Mouse (Mus musculus): ENCODE measurements around the gene Ntm. TPM values are rescaled to one million over a fixed set of nuclear protein-coding genes. Genes with fewer than 3 reads are reported as not detected.

Gene Ntm
- polyA plus RNA-seq, 2 experiments from 2014 or later, result not detected

DNA sequence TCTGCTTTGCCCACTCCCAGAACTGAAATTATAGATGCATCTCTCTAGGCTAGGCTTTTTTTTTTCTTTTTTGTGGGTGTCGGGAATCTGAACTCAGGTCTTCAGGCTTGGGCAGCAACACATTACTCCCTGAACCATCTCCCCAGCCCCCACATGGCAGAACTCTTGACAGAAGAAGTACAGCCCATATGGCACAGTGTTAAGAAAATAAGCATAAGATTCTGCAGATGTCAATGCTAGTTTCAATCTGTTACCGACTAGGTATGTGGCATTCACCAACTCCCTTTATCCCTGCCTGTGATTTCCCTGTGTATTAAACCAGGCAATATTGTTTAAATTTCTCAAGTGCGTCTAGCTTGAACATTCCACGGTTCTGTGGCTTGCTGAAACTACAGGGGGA is 166.7 kb downstream of the Ntm start:
- ATAC-seq, result no peak

DNA sequence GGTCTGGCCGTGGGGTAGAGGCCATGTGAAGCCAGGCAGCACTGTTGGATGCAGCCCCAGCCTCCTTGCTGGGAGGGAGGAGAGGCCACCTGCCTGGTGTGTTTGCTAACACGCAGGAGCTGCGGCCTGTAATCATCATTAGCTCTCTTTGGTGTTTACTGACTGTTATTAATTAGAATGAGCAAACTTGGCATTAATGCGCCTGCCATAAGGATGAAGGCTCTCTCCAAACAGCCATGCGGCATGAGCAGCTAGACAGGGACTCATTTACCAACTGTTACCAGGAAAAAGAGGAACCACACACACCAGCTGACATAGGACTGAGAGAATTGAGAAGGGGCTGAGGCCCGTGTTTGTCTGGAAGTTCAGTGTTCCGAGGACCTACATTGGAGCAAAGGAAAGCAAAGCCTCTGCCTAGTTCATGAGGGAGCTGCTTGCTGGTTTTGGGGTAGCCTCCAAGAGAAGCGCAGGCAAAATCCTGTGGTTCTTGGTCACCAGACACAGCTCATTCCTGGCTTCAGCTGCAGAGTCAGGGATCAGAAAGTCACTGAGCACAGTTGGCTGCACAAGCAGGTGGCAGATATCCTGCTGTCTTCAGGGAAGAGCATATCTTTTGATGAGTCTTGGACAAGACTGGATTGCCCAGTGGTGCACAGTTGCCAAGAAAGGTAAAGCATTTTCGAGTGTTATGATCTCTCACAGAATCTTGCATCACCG is 171.6 kb downstream of the Ntm start:
- ATAC-seq, result no peak

DNA sequence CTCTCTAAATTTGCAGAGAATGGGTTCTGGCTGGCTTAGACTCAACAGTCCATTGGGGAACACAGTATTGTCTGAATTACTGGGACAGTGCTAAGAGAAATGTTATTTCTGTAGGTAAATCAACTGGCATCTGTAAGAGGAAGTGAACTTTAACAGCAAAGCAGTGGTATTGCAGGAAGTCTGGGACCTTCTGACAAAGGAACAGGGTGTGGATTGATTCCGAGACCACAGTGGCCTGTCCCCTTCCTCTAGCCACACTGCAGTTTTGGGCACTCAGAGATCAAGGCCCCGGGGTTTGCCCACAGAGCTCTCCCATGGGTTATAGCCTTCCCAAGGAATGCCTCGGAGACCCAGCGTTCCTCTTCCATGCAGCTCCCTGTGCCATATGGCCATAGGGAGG is 172.9 kb downstream of the Ntm start:
- ATAC-seq, result no peak

DNA sequence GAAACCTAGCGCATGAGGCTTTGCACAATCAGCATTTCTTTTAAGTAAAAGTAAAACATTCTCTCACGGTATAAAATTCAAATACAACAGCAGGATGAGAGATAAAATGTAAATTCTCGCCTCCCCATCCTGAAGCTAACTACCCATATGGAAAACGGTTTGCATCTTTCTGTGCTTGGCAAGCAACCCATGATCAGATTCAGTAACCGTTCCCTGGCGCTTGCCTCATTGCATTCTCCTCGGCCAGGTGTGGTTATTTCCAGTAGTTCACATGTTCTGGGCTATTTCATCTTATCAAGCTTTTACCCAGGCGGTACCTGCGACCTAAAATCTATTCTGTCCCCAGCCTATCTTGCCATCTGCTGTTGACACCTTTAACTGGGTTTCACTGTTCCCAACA is 174.1 kb downstream of the Ntm start:
- no peak for ATAC-seq

DNA sequence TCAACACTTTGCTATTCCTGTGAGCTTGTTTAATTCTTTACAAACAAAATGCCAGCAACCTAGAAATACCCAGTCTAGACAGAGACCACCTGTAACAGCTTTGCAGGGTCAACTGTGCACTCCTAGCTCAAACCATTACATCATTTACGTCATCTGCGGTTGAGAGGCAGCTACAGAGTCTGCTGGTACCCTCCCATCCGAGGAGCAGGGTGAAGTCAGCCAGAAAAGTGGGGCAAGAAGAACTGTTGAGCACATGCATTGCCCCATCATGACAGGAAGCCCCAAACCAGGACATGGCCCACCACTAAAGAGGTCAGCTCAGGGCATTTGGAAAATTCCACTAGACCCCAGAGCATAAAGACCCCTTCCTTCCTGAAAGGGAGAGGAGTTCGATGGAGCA is 175.5 kb downstream of the Ntm start:
- ATAC-seq, result no peak

DNA sequence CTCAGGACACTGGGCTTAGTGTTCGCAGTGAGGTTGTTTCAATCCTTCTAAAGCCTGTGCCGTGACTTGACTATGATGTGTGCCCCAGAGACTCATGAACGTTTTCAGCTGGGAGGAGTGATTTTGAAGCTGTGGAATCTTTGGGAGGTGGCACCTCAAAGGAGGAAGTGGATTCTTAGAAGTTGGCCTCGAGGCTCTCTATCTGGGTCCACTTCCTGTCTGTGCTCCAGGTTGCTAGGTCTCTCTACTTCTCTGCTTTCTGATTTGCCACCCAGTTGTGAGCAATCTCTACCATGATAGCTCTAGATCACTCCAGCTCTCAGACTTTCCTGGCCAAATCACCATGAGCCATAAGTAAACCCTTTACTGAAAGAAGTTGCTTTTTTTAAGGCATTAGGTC is 180.2 kb downstream of the Ntm start:
- ATAC-seq, result no peak

DNA sequence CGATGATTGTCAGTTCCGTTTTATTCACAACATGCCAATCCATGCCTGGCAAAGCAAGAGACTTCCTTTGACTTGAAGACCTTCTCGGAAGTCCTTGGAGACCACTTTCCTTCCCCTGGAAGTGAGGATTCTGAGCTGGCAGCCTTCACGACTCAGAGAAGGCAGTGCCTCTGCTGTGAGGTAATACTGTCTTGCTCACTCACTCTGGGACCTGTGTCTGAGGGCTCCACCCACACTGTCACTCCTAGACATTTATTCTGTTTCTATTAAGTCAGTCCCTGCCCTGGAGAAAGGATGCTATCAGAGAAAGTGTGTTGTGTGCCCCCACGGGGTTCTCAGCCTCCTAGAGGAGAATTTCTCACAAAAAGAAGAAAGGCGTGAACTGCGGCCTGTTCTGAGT is 183.2 kb downstream of the Ntm start:
- no peak for ATAC-seq

DNA sequence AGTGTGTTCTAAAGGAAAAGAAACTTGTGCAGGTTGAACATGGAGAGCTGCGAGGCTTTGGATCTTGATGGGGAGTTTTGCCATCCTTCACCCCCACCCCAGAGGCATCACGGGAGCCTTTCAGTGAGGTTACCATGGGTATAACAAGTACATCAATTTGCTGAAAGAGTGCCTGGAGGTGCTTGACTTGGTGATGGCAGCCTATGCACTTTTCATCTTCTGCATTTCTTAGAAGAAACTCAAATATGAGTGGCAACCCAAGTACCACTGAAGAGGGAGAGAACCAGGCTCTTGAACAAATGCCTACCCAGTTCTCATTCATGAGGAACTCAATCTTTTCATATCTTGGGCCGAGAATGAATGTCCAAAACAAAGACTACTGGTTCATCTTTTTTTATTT is 186.0 kb downstream of the Ntm start:
- ATAC-seq, result no peak

DNA sequence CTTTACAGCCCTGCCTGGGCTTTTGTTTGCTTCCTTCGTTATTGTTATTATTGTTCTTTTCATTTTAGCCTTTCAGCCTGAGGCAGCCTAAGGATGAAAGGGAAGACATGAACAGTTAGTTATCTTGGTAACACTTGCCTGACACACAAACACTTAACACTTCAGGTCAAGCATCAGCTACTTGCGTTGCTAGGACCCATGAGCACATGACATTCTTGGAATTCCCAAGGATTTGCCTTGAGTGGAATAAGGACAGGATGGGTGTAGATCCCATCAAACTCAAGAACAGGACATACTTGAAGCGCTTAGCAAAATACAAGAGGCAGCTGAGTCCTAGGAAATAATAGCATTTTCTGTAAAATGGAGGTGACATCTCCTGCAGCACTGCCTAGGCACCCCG is 186.4 kb downstream of the Ntm start:
- ATAC-seq, result no peak

DNA sequence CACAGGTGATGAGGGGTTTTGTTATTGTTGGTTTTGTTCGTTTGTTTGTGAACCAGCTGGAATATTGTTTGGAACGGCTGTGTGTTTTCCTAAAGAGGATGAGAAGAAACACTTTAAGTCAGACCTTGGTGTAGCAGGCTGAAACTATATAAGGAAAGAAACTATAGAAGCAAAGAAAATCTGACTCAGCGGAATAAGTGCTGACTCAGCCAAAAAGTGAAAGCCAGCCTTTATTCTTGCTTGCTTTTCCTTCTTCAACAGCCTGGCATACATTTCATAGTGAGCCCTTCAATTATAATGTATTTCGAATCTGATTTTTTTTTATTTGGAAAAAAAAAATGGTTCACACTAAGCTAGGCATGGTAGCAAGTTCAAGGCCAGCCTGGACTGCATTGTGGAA is 186.9 kb downstream of the Ntm start:
- no peak for ATAC-seq

DNA sequence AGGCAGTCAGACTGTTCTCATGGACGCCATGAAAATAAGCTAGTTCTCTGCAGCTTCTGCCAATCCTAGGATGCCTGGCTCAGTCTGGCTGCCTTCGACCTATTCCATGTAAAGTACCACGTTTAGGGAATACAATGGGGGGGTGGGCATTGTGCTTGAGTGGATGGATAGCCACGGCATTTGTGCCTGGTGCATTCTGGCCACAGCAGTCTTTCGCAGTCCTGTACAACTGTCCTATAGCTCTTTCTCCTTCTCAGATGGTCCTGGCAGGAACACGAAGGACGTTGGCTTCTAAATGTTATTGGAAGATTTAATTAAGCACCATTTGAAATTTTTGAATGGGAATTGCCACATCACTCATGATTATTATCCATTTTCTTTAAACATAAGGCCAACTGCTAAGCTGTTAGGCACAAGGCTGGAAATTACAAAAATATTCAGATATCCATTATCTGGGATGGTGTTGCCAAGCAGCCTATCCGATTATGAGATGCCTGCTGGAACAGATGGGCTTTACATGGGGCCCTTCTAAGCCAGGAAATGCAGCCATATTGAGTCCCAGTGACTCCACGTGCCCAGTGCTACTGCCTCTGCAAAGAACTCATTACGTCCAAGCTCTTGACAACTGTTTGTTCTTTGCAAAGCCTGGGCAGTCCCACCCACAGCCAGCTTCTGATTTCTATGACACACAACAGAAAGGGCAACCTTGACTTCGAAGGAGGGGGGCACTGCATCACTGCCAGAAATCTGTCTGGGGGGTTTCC is 190.1 kb downstream of the Ntm start:
- ATAC-seq, result no peak

DNA sequence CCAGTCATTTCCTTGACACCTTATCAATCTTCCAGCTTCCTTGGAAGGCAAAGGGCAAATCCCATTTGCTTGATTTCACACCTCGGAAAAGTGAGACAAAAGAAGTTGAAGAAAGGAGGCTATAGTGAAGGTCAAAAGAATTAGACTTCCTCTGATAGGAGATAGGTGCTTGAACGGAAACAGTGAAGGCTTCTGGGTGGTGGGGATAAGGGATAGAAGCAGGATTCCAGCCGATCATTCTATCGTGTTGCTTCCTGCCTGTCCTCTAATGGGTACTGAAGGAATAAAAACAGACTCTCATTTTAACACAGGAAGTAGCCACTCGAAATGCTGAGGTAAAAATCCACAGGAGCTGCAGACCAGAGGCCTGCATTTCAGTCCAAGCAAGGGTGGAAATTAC is 191.1 kb downstream of the Ntm start:
- ATAC-seq, result no peak

DNA sequence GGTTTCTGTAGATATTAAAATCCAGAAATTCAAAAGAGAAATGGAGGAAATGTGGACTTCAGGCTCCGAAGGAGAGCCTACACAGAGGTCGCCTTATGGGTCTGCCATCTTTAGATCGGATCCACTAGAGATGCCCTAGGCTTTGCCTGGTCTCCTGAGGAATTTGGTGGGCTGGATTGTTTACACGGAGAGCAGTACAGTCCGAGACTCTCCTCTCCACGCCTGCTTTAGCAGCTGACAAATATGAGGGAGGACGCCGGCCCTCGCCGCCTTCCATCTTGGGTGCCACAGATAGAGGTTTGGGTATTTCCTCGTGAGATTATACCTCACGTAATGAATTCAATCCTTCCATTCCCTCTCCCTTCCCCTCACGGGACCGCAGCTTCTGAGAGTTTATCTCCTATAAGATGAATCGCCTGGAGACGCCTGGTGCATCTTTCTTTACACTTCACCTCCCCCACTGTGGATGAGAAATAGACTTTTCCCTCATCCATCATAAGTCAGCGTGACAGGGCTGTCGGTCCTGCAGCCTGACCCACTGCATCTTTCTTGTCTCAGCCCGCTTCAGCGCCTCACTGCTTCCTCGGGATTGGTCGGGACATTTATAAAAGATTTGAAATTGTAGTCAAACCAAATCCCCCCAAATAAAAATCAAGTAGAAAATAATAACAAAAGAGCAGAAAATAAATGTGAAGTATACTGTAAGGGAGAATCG is 191.7 kb downstream of the Ntm start:
- no peak for ATAC-seq

DNA sequence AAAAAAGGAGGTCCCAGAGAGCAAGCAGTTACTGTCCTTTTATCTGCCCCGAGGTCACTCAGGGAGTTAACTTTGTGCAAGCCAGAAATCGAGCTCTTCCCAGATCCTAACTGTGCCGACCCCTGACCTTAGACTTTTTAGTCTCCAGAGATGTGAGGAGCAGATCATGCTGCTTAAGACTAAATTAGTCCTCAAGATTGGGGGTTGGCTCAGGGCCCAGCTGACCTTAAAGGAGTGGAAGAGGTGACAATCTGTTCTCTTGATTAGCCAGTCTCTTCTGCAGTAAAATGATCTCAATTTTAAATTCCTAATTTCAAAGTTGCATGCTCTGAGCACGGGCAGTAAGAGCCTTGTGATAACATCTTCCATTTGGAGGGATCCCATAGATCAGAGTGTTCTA is 193.6 kb downstream of the Ntm start:
- no peak for ATAC-seq

DNA sequence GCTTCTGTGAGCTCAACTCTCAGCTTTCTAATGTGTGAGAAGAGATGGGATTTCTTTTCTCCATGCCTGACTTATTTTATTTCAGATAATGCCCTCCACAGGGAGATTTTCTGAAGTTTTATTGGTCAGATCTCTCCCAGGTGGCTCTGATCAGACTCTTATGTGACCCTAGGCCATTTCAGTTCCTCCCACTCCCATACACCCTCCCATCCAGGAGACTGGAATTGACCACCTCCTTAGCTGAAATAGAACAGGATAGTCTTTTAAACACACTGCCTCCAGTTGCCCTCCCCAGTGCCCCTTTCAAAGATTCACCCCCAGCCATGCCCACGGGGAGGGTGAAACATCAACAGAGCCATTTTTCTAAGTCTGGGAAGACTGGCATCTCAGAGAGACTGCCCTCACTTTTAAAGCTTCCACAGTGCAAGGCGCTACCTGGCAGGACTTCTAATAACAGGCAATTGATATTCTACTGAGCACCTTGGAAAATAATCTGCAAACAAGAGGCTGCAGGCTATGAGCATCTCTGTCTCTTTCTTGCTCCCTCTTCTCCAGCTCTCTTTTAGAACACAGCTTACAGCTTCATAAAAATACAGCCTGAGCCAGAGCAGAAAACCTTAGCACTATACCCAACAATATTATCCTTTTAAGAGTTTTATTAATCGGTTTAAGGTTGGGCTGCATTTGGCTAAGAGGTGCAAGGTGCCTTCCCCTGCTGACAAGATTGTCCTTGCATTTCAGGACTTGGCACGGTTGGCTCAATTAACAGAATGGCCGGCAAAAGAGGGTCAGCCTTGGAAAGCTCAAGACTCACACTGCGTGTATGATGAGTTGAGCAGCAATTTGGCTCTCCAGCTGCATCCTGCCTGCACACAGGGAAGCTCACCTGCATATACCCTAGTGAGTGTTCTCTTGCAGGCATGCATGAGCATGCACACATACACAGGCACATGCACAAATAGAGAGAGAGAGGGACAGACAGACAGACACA is 196.7 kb downstream of the Ntm start:
- no peak for ATAC-seq

DNA sequence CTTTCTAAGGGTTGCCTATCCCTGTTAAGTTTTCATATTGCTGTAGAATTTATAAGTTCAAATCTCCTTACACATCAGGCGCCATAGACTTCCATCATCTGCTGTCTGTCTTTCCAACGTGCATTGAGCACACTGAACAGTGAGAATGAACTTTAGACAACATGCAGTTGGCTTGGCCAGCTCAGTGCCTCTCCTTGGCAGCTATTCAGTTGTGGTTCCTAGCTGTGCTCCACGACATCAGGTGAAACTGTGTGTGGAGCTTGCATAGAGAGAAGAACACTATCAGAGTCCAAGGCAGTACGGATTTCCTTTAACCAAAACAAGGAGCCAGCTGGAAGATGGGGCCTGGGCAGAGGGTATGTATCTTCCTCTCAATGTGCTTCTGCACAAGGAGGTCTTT is 199.6 kb downstream of the Ntm start:
- no peak for ATAC-seq

DNA sequence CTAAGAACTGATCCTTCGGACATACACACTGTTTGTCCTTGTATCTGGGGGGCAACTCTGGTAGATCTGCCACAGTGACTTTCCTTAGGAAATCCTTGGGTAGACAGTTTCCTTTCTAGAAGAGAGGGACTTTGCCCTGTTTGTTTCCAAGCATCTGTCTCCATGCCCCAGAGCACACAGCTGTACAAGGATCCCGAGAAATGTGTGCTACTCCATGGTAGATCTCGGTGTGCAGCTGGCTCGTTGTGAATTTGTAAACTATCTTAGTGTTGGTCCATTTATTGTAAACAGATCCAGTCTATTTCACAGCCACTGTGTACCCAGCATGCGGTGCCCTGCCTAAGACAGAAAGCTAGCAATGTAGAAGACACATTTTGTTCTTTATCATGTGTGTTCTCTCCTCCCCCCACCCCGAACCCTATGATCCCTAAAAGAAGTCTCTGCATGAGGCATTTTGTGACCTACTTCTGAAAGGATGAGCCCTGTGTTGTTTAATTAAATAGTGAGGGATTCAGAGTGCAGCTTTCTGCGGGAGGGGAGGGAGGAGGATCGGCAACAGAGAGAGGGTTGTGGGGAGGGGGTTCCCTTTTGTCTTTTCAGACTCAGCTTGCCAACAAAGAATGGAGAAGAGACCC is 200.9 kb downstream of the Ntm start:
- no peak for ATAC-seq

DNA sequence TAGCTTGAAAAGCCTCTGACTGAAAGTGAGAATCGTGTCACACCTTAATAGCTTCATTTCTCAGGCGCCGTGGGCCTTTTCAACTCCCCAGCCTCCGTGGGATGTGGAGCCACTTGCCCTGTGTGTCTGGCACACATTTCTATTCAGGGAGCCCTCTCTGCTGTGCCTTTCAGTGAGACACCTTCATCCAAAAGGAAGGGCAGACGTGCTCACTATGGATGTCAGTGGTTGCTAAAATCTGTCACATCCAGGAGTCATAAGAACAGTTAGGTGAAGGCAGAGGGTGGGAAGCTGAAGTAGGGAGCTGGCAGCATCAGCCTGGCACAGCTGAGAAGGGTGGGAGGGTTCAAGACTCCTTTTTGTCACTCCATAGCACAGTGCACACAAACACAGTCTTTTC is 201.4 kb downstream of the Ntm start:
- ATAC-seq, result no peak

DNA sequence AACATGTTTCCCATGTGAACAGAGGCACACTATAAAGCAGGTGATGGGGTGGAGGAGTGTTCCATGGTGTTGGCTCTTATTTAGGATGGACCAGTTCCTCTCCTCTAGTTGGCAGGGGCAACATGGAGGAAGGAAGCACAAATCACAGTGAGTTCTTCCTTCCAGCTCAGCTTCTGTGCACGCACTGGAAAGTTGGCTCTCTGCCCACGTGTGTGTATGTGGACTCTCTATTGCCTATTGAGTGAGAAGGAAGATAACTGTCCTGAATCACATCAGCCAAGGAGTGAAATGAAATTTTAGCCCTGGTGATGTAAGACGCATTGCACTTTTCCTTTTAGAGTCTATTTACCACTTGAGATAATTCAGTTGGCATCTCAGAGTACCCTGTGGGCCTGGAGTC is 203.0 kb downstream of the Ntm start:
- no peak for ATAC-seq

DNA sequence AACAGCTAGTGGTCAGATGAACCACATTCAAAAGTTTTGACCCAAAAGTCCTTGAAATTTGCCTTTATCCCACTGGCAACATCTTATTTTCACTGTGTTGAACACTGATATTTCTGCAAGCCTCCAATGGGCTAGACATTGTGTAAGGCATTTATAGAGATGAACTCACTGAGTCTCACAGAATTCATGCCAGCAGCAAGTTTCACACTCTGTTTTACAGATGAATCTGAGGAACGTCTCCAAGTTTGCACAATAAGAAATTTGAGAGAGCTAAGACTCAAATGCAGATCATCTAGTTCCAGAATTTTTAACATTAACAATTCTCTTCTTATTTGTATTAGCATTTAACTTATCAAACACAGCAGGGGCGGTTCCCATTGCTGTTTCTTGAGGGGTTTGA is 203.9 kb downstream of the Ntm start:
- ATAC-seq, result no peak

DNA sequence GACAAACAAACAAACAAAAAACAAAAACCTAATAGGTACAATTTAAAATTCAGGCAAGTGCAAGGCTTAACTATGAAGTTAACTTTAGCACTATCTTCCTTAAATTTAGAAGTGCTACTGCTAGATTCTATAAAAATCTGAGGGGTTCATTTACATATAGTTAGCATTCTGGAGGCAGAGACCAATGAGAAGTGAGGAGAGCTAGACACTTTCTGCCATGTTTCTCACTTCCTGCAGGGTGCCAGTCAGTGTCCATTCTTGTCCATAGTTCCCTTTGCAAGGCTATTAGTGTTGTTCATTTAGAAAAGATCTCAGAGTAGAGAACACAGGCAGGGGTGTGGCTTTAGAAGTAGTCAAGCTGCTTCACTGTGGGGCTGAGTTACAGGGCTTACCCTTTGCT is 208.6 kb downstream of the Ntm start:
- ATAC-seq, result no peak

DNA sequence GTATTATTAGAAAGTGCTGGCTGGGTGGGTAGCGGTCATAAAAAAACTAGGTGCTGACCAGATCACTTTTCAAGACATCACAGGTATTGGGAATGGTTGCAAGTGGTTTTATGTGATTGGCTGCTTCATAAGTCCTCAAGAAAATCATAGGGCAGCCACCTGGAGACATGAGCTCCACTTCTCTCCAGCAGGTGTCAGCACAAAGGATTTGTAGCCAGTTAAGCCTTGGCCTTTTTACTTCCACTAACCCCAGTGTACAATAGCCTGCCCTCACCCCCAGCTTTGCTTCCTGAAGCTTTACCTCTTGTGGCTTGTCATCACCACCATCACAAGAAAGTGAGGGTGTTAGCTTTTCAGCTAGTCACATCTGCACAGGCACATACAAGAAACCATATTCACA is 211.5 kb downstream of the Ntm start:
- ATAC-seq, result no peak

Measured in CD4-positive, CD25-positive, alpha-beta regulatory T cell, adult 4 months (primary cell).